Mouse (Mus musculus) olfactory bulb, adult 2 months (tissue): Measurements from ENCODE around the gene Pip5kl1.

ENCODE experiments used
- CTCF ChIP-seq: fragments of 200-500 bp; IDR thresholded peaks from 2 replicates; pipeline ENCODE4 v1.5.1; 2012; ENCODE audit warnings: low read depth, mild to moderate bottlenecking, low read length, moderate library complexity; ENCODE audit not compliant: insufficient read depth
- POLR2A ChIP-seq: fragments of 200-500 bp; IDR thresholded peaks from 2 replicates; pipeline ENCODE4 v1.6.1; 2012; ENCODE audit warnings: mild to moderate bottlenecking, low read depth, low read length, moderate library complexity; ENCODE audit not compliant: insufficient read depth

DNA sequence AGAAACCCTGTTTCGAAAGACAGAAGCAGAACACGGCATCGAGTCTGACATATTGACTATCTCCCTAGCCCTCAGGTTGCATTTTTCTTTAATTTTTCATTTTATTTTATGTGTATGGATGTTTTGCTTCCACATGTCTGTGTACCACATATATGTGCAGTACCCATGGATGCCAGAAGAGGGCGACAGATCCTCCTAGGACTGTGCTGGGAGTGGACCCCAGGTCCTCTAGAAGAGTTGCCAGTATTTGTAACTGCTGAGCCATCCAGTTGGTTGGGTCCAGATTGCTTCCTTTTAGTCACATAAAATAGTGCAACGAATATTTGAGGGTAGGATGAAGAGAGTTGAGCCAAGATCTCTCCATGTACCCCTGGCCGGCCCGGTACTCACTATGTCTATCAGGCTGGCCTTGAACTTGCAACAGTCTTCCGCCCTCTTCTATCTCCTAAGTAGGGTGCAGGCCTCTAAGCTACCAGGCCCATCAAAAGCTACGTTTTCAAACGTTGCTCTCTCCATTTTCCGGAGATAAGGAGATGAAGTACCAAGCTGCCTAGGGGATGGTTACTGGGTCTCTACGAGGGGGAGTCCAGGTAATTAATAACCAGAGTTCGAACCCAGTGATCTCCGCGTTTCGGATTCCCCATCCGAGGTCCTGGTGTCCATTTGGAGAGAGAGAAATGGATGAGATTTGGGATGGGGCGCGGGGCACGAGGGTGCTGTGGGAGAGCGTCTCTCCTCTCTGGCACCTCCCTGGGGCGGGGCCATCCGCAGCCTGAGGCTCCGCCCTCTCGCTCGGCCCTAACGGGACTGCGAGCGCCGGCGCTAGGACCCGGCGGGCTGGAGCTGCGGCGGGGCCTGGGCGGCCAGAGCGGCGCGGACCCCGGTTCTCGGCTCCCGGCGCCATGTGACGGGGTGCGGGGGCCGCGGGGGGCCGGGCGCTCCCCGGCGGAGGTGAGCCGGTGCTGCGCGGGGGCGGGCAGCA, 31.9 kb downstream of the Pip5kl1 start:
- TF ChIP-seq POLR2A (no peak), CTCF (no peak)
